Mouse (Mus musculus) embryo, embryonic 11 days (tissue): ENCODE measurements around the gene Junb.

ENCODE experiments used
- DNase-seq: peaks from one replicate; pipeline ENCODE4 v3.0.0-alpha.2; 2015

Gene Junb

GRCm38 (mm10) chr8:84936041-84936961, 42.2 kb downstream of the Junb start:
- no peak for DNase-seq

GRCm38 (mm10) chr8:84935489-84935888, 43.0 kb downstream of the Junb start:
- DNase-seq: peak; percentile 49

GRCm38 (mm10) chr8:84934860-84935259, 43.7 kb downstream of the Junb start:
- DNase-seq: peak; percentile 92

GRCm38 (mm10) chr8:84933767-84934559, 44.6 kb downstream of the Junb start:
- DNase-seq: no peak

GRCm38 (mm10) chr8:84930582-84930981, 47.9 kb downstream of the Junb start:
- no peak for DNase-seq

- peak; percentile 88 for DNase-seq
Observed at GRCm38 (mm10) chr8:84928456-84929306, 49.8 kb downstream of the Junb start.

GRCm38 (mm10) chr8:84927513-84927912, 51.0 kb downstream of the Junb start:
- DNase-seq: no peak

- no peak for DNase-seq
Observed at GRCm38 (mm10) chr8:84925557-84925956, 53.0 kb downstream of the Junb start.
